Mouse (Mus musculus) erythroblast, embryonic 14.5 days (primary cell): ENCODE measurements around the gene Cd5l. TPM values are rescaled to one million over a fixed set of nuclear protein-coding genes. Genes with fewer than 3 reads are reported as not detected.

Source experiments
- H3K27me3 ChIP-seq: 2 replicates; pipeline ENCODE4 v1.6.1; 2012; ENCODE audit warnings: inconsistent platforms; ENCODE audit not compliant: control insufficient read depth
- H3K36me3 ChIP-seq: 2 replicates; pipeline ENCODE4 v1.6.1; 2012; ENCODE audit warnings: mild to moderate bottlenecking, inconsistent platforms; ENCODE audit not compliant: control insufficient read depth
- H3K4me1 ChIP-seq: 2 replicates; pipeline ENCODE4 v1.6.1; 2012; ENCODE audit warnings: inconsistent platforms; ENCODE audit not compliant: control insufficient read depth
- H3K4me3 ChIP-seq: replicated peaks from 2 replicates; pipeline ENCODE3; 2012; ENCODE audit warnings: moderate library complexity, mild to moderate bottlenecking, inconsistent platforms
- H3K9me3 ChIP-seq: 2 replicates; pipeline ENCODE4 v1.6.1; 2012; ENCODE audit warnings: low read length, inconsistent platforms, mixed read lengths; ENCODE audit not compliant: control insufficient read depth
- GATA1 ChIP-seq: IDR thresholded peaks from 2 replicates; pipeline ENCODE4 v1.6.1; 2012; ENCODE audit warnings: low read length, inconsistent platforms, mixed read lengths
- TAL1 ChIP-seq: IDR thresholded peaks from 3 replicates; pipeline ENCODE4 v1.6.1; 2012; ENCODE audit warnings: low read length, inconsistent platforms, mixed read lengths
- polyA plus RNA-seq: library from polyadenylated mRNA; stranded (reverse); fragments of >175 nt; gene quantifications from 2 replicates; pipeline ENCODE4 v1.2.3, GENCODE M21; 2012

Gene Cd5l
- polyA plus RNA-seq, 1 experiment = 0.42 TPM

DNA sequence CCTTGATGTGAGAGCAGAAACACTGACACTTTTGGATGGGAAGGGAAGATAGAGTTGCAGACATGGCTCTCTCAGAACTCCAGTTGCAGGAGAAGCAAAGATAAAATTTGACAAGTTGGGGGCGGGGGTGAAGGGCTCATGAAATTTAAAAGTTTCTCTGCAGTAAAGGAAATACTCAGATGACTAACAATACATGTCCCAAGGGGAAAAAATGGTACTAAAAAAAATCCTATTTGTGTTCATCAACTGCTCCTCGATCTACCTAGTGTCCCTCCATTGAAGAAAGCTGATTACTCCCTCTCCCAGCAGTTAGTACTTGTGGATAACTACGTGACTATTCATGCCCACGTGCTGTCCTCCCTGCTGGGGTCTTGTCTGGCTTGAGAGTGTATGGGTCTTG lies 41.1 kb downstream of the Cd5l start:
- Histone ChIP-seq H3K36me3 (no peaks in the 10 kb centered on the region), H3K27me3 (no peaks in the 10 kb centered on the region), H3K4me1 (no peaks in the 10 kb centered on the region), H3K4me3 (no peak overlapping the region), H3K9me3 (no peaks in the 10 kb centered on the region)
- TF ChIP-seq TAL1 (no peak), GATA1 (no peak)

DNA sequence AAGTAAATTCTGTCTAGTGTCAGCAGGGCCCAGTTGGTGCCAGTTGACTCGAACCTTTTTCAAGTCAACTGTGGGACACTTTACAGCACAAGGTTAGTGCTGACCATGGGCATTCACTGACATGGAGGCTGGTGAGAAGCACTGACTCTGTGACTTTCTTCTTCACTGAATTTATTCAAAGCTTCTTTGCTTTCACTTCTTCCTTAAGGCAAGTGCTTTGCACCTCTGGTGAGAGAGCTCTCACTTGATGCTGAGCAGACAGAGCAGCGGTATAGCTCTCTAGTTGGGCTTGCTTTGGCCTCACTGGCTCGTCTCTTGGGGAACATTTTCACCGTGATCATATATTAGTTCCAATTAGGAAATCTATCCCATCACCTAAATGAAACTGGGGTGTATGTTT lies 42.2 kb downstream of the Cd5l start:
- no peaks in the 10 kb centered on the region for H3K27me3 ChIP-seq
- TF ChIP-seq TAL1 (no peak), GATA1 (no peak)
- no peak overlapping the region for H3K4me3 ChIP-seq
- no peaks in the 10 kb centered on the region for H3K36me3 ChIP-seq
- no peaks in the 10 kb centered on the region for H3K4me1 ChIP-seq
- H3K9me3 ChIP-seq = no peaks in the 10 kb centered on the region

DNA sequence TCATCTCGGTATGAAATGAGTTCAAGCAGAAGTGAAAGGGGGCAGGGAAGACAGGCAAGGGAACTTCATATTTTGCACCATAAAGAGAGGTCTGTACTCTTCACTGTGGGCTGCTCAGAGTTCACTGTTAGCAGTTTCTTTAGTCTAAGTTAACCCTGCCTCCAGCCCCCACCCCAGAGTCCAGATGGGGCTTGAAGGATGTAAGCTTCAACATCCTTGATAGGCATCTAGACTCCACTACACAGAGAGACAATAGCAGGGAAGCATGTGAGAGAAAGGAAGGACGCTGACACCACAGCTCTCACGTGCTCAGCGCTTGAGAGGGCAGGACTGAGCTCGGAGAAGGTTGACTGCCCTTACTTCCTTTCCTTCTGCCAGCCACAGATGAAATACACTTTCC lies 43.6 kb downstream of the Cd5l start:
- H3K36me3 ChIP-seq = no peaks in the 10 kb centered on the region
- no peaks in the 10 kb centered on the region for H3K4me1 ChIP-seq
- no peak overlapping the region for H3K4me3 ChIP-seq
- H3K9me3 ChIP-seq = no peaks in the 10 kb centered on the region
- H3K27me3 ChIP-seq = no peaks in the 10 kb centered on the region
- TF ChIP-seq GATA1 (no peak), TAL1 (no peak)

DNA sequence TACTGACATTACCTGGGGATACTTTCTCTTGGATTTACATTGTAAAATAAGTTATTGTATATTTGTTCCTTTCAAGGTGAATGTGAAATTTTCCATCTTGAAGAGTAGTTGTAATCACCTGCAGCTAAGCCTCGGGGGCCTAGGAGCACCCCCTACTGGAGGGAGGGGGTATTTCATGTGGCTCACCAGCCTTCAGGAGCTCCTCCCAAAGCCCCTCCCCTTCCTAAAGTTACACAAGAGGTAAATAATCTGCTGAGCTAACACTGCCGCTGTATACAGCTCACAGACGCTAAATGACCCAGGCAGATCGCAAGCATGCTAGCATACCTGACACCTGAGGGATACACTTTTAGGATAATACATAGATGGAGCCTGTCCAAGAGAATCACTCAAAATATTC lies 50.5 kb downstream of the Cd5l start:
- no peaks in the 10 kb centered on the region for H3K4me1 ChIP-seq
- H3K4me3 ChIP-seq = no peak overlapping the region
- H3K36me3 ChIP-seq = no peaks in the 10 kb centered on the region
- H3K27me3 ChIP-seq = no peaks in the 10 kb centered on the region
- TF ChIP-seq TAL1 (no peak), GATA1 (no peak)
- no peaks in the 10 kb centered on the region for H3K9me3 ChIP-seq

DNA sequence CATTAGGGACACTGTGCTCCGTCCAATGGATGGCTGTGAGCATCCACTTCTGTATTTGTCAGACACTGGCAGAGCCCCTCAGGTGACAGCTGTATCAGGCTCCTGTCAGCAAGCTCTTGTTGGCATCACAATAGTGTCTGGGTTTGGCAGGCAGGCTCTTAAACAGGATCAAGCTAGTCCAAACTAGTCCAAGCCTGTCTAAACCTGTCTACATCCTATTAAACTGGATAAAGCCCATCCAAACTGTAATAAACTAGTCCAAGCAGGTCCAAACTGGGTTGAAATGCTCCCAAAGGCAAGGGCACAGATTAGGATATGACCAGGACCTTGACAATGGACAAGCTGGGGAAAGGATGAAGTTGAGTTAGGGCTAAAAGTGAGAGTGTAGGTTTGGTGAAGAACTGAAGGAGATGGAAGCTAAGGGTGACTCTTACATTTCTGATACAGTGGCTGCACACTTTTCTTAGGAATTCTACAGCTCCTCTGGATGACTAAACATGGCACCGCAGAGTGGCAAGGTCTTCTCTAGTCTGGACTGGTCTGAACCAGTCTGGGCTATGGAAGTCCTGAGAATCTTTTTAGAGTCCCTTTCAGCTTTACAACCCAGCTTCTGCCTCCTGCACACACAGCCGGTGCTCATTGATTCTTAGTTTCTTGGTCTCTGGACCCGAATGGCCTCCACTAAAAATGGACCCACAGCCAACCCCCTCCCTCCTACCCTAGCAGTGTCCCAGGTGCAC lies 51.7 kb downstream of the Cd5l start:
- no peaks in the 10 kb centered on the region for H3K4me1 ChIP-seq
- TF ChIP-seq TAL1 = no peak
- TF ChIP-seq GATA1 = no peak
- no peaks in the 10 kb centered on the region for H3K27me3 ChIP-seq
- no peak overlapping the region for H3K4me3 ChIP-seq
- H3K9me3 ChIP-seq = no peaks in the 10 kb centered on the region
- H3K36me3 ChIP-seq = no peaks in the 10 kb centered on the region

DNA sequence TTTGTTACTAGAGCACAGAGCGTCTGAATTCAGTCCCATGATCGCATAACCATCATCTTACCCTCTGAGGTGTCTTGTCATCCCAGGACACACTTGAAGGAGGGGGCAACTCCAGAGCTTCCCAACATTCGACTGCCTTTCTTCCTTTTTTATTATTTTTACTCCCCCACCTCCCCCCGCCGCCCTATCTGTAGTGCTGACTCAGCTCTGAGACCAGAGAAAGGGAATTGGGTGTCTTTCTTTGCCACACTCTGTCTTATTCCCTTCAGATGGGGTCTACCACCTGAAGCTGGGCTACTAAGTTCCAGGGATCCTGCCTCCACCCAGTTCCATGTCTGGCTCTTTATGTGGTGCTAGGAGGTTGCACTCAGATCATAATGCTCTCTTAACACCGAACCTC lies 52.9 kb downstream of the Cd5l start:
- TF ChIP-seq GATA1 (no peak), TAL1 (no peak)
- no peaks in the 10 kb centered on the region for H3K27me3 ChIP-seq
- H3K36me3 ChIP-seq = no peaks in the 10 kb centered on the region
- no peak overlapping the region for H3K4me3 ChIP-seq
- H3K4me1 ChIP-seq = no peaks in the 10 kb centered on the region
- no peaks in the 10 kb centered on the region for H3K9me3 ChIP-seq

DNA sequence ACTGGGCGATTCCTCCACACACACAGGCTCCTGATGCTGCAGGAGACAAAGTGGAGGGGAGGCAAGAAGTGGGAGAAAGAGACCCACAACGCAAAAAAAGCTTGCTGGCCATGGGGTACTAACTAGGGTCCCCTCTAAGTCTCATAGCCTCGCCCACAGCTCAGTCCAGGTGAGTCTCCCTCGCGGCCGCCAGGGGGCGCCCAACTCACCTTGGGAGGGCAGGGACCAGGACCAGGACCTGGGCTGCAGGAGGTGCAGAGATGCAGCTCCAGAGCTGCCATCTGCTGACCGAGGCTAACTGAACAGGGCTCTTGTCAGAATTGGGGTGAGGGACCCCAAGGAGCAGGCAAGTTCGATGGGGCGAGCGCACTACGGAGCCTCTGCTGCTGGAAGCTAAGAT lies 53.5 kb downstream of the Cd5l start:
- Histone ChIP-seq H3K9me3 (no peaks in the 10 kb centered on the region), H3K27me3 (no peaks in the 10 kb centered on the region), H3K4me1 (no peaks in the 10 kb centered on the region), H3K4me3 (no peak overlapping the region), H3K36me3 (no peaks in the 10 kb centered on the region)
- no peak for TF ChIP-seq GATA1

DNA sequence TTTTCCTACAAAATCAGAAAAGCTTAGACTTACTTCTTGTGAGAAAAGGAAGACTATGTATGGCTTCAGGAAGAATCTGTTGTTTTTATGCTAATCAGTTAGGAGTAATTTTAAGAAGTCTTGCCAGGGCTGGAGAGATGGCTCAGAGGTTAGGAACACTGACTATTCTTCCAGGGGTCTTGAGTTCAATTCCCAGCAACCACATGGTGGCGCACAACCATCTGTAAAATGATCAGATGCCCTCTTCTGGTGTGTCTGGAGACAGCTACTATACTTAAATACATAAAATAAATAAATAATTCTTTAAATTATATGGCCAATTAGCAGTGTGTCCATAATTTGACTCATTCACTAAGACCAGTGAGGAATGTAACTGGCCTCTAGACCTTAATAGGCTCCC lies 63.0 kb downstream of the Cd5l start:
- Histone ChIP-seq H3K4me1 (no peaks in the 10 kb centered on the region), H3K4me3 (no peak overlapping the region), H3K9me3 (no peaks in the 10 kb centered on the region), H3K27me3 (no peaks in the 10 kb centered on the region), H3K36me3 (no peaks in the 10 kb centered on the region)
- no peak for TF ChIP-seq TAL1
- TF ChIP-seq GATA1 = no peak

Other genes with a start within 250 kb of the Cd5l start
- gene Kirrel, start 183.1 kb upstream of the Cd5l start, polyA plus RNA-seq = not detected in 2 replicates
- gene Fcrls, start 94.1 kb upstream of the Cd5l start, polyA plus RNA-seq = 0.03 TPM in 1 of 2 replicates, not detected in the other
- not detected in 2 replicates for gene Fcrl1, start 18.5 kb downstream of the Cd5l start, polyA plus RNA-seq
- gene Fcrl5, start 77.9 kb downstream of the Cd5l start, polyA plus RNA-seq = not detected in 2 replicates
- gene Etv3, start 167.5 kb downstream of the Cd5l start, polyA plus RNA-seq = 0.10 and 0.13 TPM in 2 replicates